Mouse (Mus musculus) embryonic facial prominence, embryonic 12.5 days (tissue): ENCODE measurements around the gene Ccdc171. TPM values are rescaled to one million over a fixed set of nuclear protein-coding genes. Genes with fewer than 3 reads are reported as not detected.
"Not testable (repeated sequence)": the region's sequence is repeated elsewhere in the genome, so short reads cannot be mapped to it uniquely, and the experiment has no call there.

ENCODE experiments used
- ATAC-seq: fragments of 200-750 bp; cut with Nextera tagmentation; 2 replicates; pipeline ENCODE4 v1.8.0; 2017; ENCODE audit not compliant: insufficient number of reproducible peaks, insufficient read depth, low FRiP score, low TSS enrichment
- H3K27ac ChIP-seq: fragments of 300-500 bp; sonication (generic); 2 replicates; pipeline ENCODE4 v1.5.1; 2016; ENCODE audit warnings: mild to moderate bottlenecking
- H3K27me3 ChIP-seq: fragments of 300-500 bp; sonication (generic); 2 replicates; pipeline ENCODE4 v1.6.1; 2016; ENCODE audit warnings: mild to moderate bottlenecking, moderate library complexity
- H3K36me3 ChIP-seq: fragments of 300-500 bp; sonication (generic); 2 replicates; pipeline ENCODE4 v1.6.1; 2016; ENCODE audit warnings: mild to moderate bottlenecking
- H3K4me1 ChIP-seq: fragments of 300-500 bp; sonication (generic); 2 replicates; pipeline ENCODE4 v1.6.1; 2016
- H3K4me2 ChIP-seq: fragments of 300-500 bp; sonication (generic); replicated peaks from 2 replicates; pipeline ENCODE4 v1.6.1; 2016; ENCODE audit warnings: mild to moderate bottlenecking, moderate library complexity
- H3K4me3 ChIP-seq: fragments of 300-500 bp; sonication (generic); 2 replicates; pipeline ENCODE4 v1.5.1; 2016; ENCODE audit warnings: mild to moderate bottlenecking
- H3K9ac ChIP-seq: fragments of 300-500 bp; sonication (generic); 2 replicates; pipeline ENCODE4 v1.6.1; 2016; ENCODE audit warnings: mild to moderate bottlenecking, moderate library complexity
- H3K9me3 ChIP-seq: fragments of 300-500 bp; sonication (generic); 2 replicates; pipeline ENCODE4 v1.6.1; 2016; ENCODE audit warnings: mild to moderate bottlenecking, moderate library complexity
- WGBS: fragments of 180-500 bp; shearing (Covaris S2); methylation state at CpG from one replicate; pipeline ENCODE4 v1.1.7; 2016; 5-methylcytosine and 5-hydroxymethylcytosine counted together
- polyA plus RNA-seq: library from polyadenylated mRNA; unstranded; fragments of >200 nt; fragmentation: Nextera tagmentation; extraction: Ambion mirVana; gene quantifications from 2 replicates; pipeline ENCODE4 v1.2.1, GENCODE M21; 2016

Gene Ccdc171
- polyA plus RNA-seq, 1 experiment from 2014 or later = 8.1 TPM

GRCm38 (mm10) chr4:83512217-83512616 lies 13.1 kb upstream of the Ccdc171 start:
- no peaks in the 10 kb centered on the region for H3K9me3 ChIP-seq
- no peak for ATAC-seq
- H3K9ac ChIP-seq = no peak overlapping the region
- H3K4me2 ChIP-seq = no peak overlapping the region
- WGBS = 79% methylated on average over 3 of the region's 3 CpGs
- no peak overlapping the region for H3K4me3 ChIP-seq
- H3K27ac ChIP-seq = no peak overlapping the region
- H3K27me3 ChIP-seq = no peaks in the 10 kb centered on the region
- H3K4me1 ChIP-seq = no peaks in the 10 kb centered on the region
- no peaks in the 10 kb centered on the region for H3K36me3 ChIP-seq

GRCm38 (mm10) chr4:83512644-83513043 lies 12.7 kb upstream of the Ccdc171 start:
- Histone ChIP-seq H3K4me3 (no peak overlapping the region), H3K9ac (no peak overlapping the region), H3K9me3 (no peaks in the 10 kb centered on the region), H3K4me2 (no peak overlapping the region), H3K27me3 (no peaks in the 10 kb centered on the region), H3K27ac (no peak overlapping the region), H3K4me1 (no peaks in the 10 kb centered on the region), H3K36me3 (no peaks in the 10 kb centered on the region)
- no peak for ATAC-seq
- WGBS = 54% methylated on average over 2 of the region's 2 CpGs

GRCm38 (mm10) chr4:83514183-83514582 lies 11.2 kb upstream of the Ccdc171 start:
- WGBS = 84% methylated on average over 1 of the region's 1 CpGs
- no peaks in the 10 kb centered on the region for H3K4me1 ChIP-seq
- H3K27ac ChIP-seq = no peak overlapping the region
- H3K4me2 ChIP-seq = no peak overlapping the region
- no peaks in the 10 kb centered on the region for H3K9me3 ChIP-seq
- ATAC-seq = no peak
- no peak overlapping the region for H3K9ac ChIP-seq
- H3K4me3 ChIP-seq = no peak overlapping the region
- no peaks in the 10 kb centered on the region for H3K27me3 ChIP-seq
- no peaks in the 10 kb centered on the region for H3K36me3 ChIP-seq

GRCm38 (mm10) chr4:83514976-83515669 lies 10.2 kb upstream of the Ccdc171 start:
- no peak overlapping the region for H3K27ac ChIP-seq
- 0 out of 2 replicates have a peak, but pooled peaks have one; percentile 41 for ATAC-seq
- 88% methylated on average over 10 of the region's 10 CpGs for WGBS
- no peaks in the 10 kb centered on the region for H3K36me3 ChIP-seq
- no peaks in the 10 kb centered on the region for H3K4me1 ChIP-seq
- no peaks in the 10 kb centered on the region for H3K9me3 ChIP-seq
- no peaks in the 10 kb centered on the region for H3K27me3 ChIP-seq
- no peak overlapping the region for H3K4me2 ChIP-seq
- no peak overlapping the region for H3K9ac ChIP-seq
- H3K4me3 ChIP-seq = no peak overlapping the region

- H3K9me3 ChIP-seq, H3K36me3 ChIP-seq, H3K4me3 ChIP-seq, H3K27me3 ChIP-seq, H3K4me2 ChIP-seq, ATAC-seq, H3K27ac ChIP-seq, H3K9ac ChIP-seq, H3K4me1 ChIP-seq: not testable (repeated sequence)
- 91% methylated on average over 5 of the region's 6 CpGs for WGBS
These were observed 9.2 kb upstream of the Ccdc171 start for GRCm38 (mm10) chr4:83516144-83516543.

GRCm38 (mm10) chr4:83519148-83519547 lies 6.2 kb upstream of the Ccdc171 start:
- 91% methylated on average over 2 of the region's 2 CpGs for WGBS
- H3K9ac ChIP-seq = no peak overlapping the region

GRCm38 (mm10) chr4:83519807-83520206 lies 5.5 kb upstream of the Ccdc171 start:
- no peak for ATAC-seq
- Histone ChIP-seq H3K27me3 (no peaks in the 10 kb centered on the region), H3K36me3 (no peaks in the 10 kb centered on the region), H3K27ac (no peak overlapping the region), H3K4me1 (no peaks in the 10 kb centered on the region), H3K4me3 (no peak overlapping the region), H3K9me3 (no peaks in the 10 kb centered on the region), H3K9ac (no peak overlapping the region), H3K4me2 (no peak overlapping the region)

More at GRCm38 (mm10) chr4:83519148-83519547, 6.2 kb upstream of the Ccdc171 start:
- no peak overlapping the region for H3K4me2 ChIP-seq
- no peak overlapping the region for H3K27ac ChIP-seq
- H3K36me3 ChIP-seq = no peaks in the 10 kb centered on the region
- H3K27me3 ChIP-seq = no peaks in the 10 kb centered on the region
- H3K9me3 ChIP-seq = no peaks in the 10 kb centered on the region
- no peak for ATAC-seq
- H3K4me3 ChIP-seq = no peak overlapping the region
- no peaks in the 10 kb centered on the region for H3K4me1 ChIP-seq

- Histone ChIP-seq H3K4me3 (no peak overlapping the region), H3K4me1 (no peaks in the 10 kb centered on the region), H3K36me3 (no peaks in the 10 kb centered on the region), H3K27ac (no peak overlapping the region), H3K9me3 (no peaks in the 10 kb centered on the region), H3K27me3 (no peaks in the 10 kb centered on the region), H3K9ac (no peak overlapping the region), H3K4me2 (no peak overlapping the region)
- whole genome bisulfite sequencing = 83% methylated on average over 4 of the region's 4 CpGs
- no peak for ATAC-seq
These were observed 5.0 kb upstream of the Ccdc171 start for GRCm38 (mm10) chr4:83520308-83520707.

- Histone ChIP-seq H3K4me3 (no peak overlapping the region), H3K4me2 (no peak overlapping the region), H3K27me3 (no peaks in the 10 kb centered on the region), H3K9ac (no peak overlapping the region), H3K9me3 (no peaks in the 10 kb centered on the region), H3K4me1 (no peaks in the 10 kb centered on the region), H3K27ac (no peak overlapping the region), H3K36me3 (no peaks in the 10 kb centered on the region)
- WGBS = 36% methylated on average over 5 of the region's 5 CpGs
- ATAC-seq = no peak
These were observed 3.3 kb upstream of the Ccdc171 start for GRCm38 (mm10) chr4:83522066-83522465.

- H3K36me3 ChIP-seq = no peaks in the 10 kb centered on the region
- no peak for ATAC-seq
- peak overlapping the region; percentile 77 for H3K4me3 ChIP-seq
- H3K4me1 ChIP-seq = no peaks in the 10 kb centered on the region
- no peaks in the 10 kb centered on the region for H3K9me3 ChIP-seq
- 10% methylated on average over 6 of the region's 6 CpGs for WGBS
- peak overlapping the region; percentile 72 for H3K9ac ChIP-seq
- peak overlapping the region; percentile 97 for H3K27ac ChIP-seq
- H3K27me3 ChIP-seq = no peaks in the 10 kb centered on the region
- peak overlapping the region; percentile 60 for H3K4me2 ChIP-seq
These were observed 896 bp upstream of the Ccdc171 start for GRCm38 (mm10) chr4:83524456-83524842.

GRCm38 (mm10) chr4:83525690-83526055 lies 328 bp downstream of the Ccdc171 start:
- no peaks in the 10 kb centered on the region for H3K27me3 ChIP-seq
- peak overlapping the region; percentile 60 for H3K4me2 ChIP-seq
- H3K9ac ChIP-seq = peak overlapping the region; percentile 67
- no peaks in the 10 kb centered on the region for H3K36me3 ChIP-seq
- no peaks in the 10 kb centered on the region for H3K4me1 ChIP-seq
- H3K9me3 ChIP-seq = no peaks in the 10 kb centered on the region
- WGBS = 0% methylated on average over 18 of the region's 18 CpGs
- ATAC-seq = peak; percentile 72
- peak overlapping the region; percentile 77 for H3K4me3 ChIP-seq
- peak overlapping the region; percentile 97 for H3K27ac ChIP-seq

GRCm38 (mm10) chr4:83526270-83526987 lies 1.1 kb downstream of the Ccdc171 start:
- no peaks in the 10 kb centered on the region for H3K9me3 ChIP-seq
- 0 out of 2 replicates have a peak overlapping the region, but pooled peaks have one; percentile 23 for H3K27ac ChIP-seq
- no peaks in the 10 kb centered on the region for H3K27me3 ChIP-seq
- H3K36me3 ChIP-seq = no peaks in the 10 kb centered on the region
- peak overlapping the region; percentile 60 for H3K4me2 ChIP-seq
- H3K4me3 ChIP-seq = peak overlapping the region; percentile 77
- WGBS = 12% methylated on average over 13 of the region's 13 CpGs
- H3K9ac ChIP-seq = no peak overlapping the region
- H3K4me1 ChIP-seq = no peaks in the 10 kb centered on the region
- ATAC-seq = no peak
